Mouse (Mus musculus) gastrocnemius, postnatal 4 days (tissue): ENCODE measurements around the gene Zfp687. TPM values are rescaled to one million over a fixed set of nuclear protein-coding genes. Genes with fewer than 3 reads are reported as not detected.

ENCODE experiments used
- DNase-seq, 2 experiments: peaks; one replicate each; pipeline ENCODE4 v3.0.0; 2021 to 2022; ENCODE audit warnings: low spot score in 2 of 2, mixed read lengths in 2 of 2
- microRNA-seq: library from miRNA; unstranded; fragments of <30 nt; microRNA quantifications from one replicate; pipeline ENCODE4 v1.2.0, GENCODE M21; 2021
- total RNA-seq, 2 experiments: library from RNA; stranded (reverse); gene quantifications; 2 replicates each; pipeline ENCODE4 v1.2.3; 2021

The Zfp687 gene
- total RNA-seq, 2 experiments from 2014 or later = 29.6 to 34.7 TPM

DNA sequence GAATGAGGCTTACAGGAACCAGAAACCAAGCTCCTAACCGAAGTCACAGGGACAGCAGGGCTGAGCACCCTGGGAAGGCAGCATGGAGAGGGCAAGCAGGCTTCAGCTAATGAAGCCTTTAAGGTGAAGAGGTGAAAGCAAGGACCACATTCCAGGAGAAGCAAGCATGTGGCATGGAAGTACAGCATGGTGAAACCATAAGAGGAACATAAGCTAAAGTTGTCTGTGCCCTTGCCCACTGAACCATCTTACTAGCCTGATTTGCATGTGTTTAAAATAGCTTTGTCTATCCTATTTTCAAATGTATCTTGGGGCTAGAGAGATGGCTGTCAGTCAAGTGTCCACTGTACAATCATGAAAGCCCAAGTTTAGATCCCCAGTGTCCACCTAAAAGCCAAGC lies 49.4 kb downstream of the Zfp687 start:
- no peak for DNase-seq

GRCm38 (mm10) chr3:94964989-94965388 lies 50.3 kb downstream of the Zfp687 start:
- no peak for DNase-seq

- no peak for DNase-seq
These were observed 54.9 kb downstream of the Zfp687 start for GRCm38 (mm10) chr3:94960322-94960721.

- DNase-seq = peak in 1 of 2 experiments; percentile 20
These were observed 55.4 kb downstream of the Zfp687 start for GRCm38 (mm10) chr3:94959871-94960270.

- peak in 1 of 2 experiments; percentile 38 for DNase-seq
These were observed 57.0 kb downstream of the Zfp687 start for GRCm38 (mm10) chr3:94958295-94958694.

Small RNA genes within 50 kb of the gene (microRNA-seq; reads per million reads assigned to microRNA genes)
- gene Mir7013 = 1.1 reads per million

Other genes starting within 250 kb of the Zfp687 start
- under 1 TPM; 0.61 to 0.88 TPM for gene Cgn, start 229.0 kb downstream of the Zfp687 start, total RNA-seq
- gene Pogz, start 177.9 kb downstream of the Zfp687 start, total RNA-seq = 10 to 100 TPM; 38.4 to 39.2 TPM
- gene Psmb4, start 128.5 kb downstream of the Zfp687 start, total RNA-seq = 100 to 1,000 TPM; 330 to 360 TPM
- gene Selenbp1, start 82.4 kb downstream of the Zfp687 start, total RNA-seq = 10 to 100 TPM; 14.8 to 15.4 TPM
- gene Rfx5, start 61.4 kb downstream of the Zfp687 start, total RNA-seq = 10 to 100 TPM; 14.7 to 16.8 TPM
- gene Pi4kb, start 40.7 kb downstream of the Zfp687 start, total RNA-seq = 10 to 100 TPM; 47.5 to 49.3 TPM
- 100 to 1,000 TPM; 175 to 200 TPM for gene Psmd4, start 27.2 kb upstream of the Zfp687 start, total RNA-seq
- gene Pip5k1a, start 91.5 kb upstream of the Zfp687 start, total RNA-seq = 10 to 100 TPM; 22.7 to 26.2 TPM
- gene Vps72, start 95.6 kb upstream of the Zfp687 start, total RNA-seq = 10 to 100 TPM; 62.3 to 71.2 TPM
- 100 to 1,000 TPM; 250 to 275 TPM for gene Tmod4, start 109.0 kb upstream of the Zfp687 start, total RNA-seq
- 10 to 100 TPM; 48.8 to 51.2 TPM for gene Scnm1, start 118.6 kb upstream of the Zfp687 start, total RNA-seq
- 1 to 10 TPM; 6.8 to 7.0 TPM for gene Lysmd1, start 118.6 kb upstream of the Zfp687 start, total RNA-seq
- 1 to 10 TPM; 2.8 to 3.7 TPM for gene Tnfaip8l2, start 126.9 kb upstream of the Zfp687 start, total RNA-seq
- gene Sema6c, start 145.0 kb upstream of the Zfp687 start, total RNA-seq = 100 to 1,000 TPM; 112 to 123 TPM
- 10 to 100 TPM; 18.0 to 18.8 TPM for gene Gabpb2, start 202.5 kb upstream of the Zfp687 start, total RNA-seq
- 10 to 100 TPM; 48.1 to 49.2 TPM for gene Cdc42se1, start 213.3 kb upstream of the Zfp687 start, total RNA-seq
- 10 to 100 TPM; 30.9 to 34.4 TPM for gene Mllt11, start 216.7 kb upstream of the Zfp687 start, total RNA-seq
- gene Gm128, start 226.2 kb upstream of the Zfp687 start, total RNA-seq = under 1 TPM in 1 of 2 experiments, not detected in 1; 0.18 TPM
- gene Bnipl, start 235.7 kb upstream of the Zfp687 start, total RNA-seq = under 1 TPM; 0.16 to 0.29 TPM